Mouse (Mus musculus) forebrain, embryonic 14.5 days (tissue): ENCODE results near the gene Ttll1. TPM values are rescaled to one million over a fixed set of nuclear protein-coding genes. Genes with fewer than 3 reads are reported as not detected.
"Not testable (repeated sequence)": the region's sequence is repeated elsewhere in the genome, so short reads cannot be mapped to it uniquely, and the experiment has no call there.

ENCODE experiments used
- ATAC-seq: fragments of 200-750 bp; cut with Nextera tagmentation; 2 replicates; pipeline ENCODE4 v1.8.0; 2017; ENCODE audit warnings: mild to moderate bottlenecking, moderate library complexity
- DNase-seq: peaks from one replicate; pipeline ENCODE4 v3.0.0-alpha.2; 2015; ENCODE audit warnings: low spot score
- H3K27ac ChIP-seq: fragments of 300-500 bp; sonication (generic); 2 replicates; pipeline ENCODE4 v1.5.1; 2014; ENCODE audit warnings: low read depth, mild to moderate bottlenecking, control low read depth, low read length, moderate library complexity
- H3K27me3 ChIP-seq: fragments of 300-500 bp; sonication (generic); replicated peaks from 2 replicates; pipeline ENCODE4 v1.6.1; 2014; ENCODE audit warnings: low read length, control low read depth, mixed read lengths; ENCODE audit not compliant: control insufficient read depth, insufficient read depth
- H3K36me3 ChIP-seq: fragments of 300-500 bp; sonication (generic); 2 replicates; pipeline ENCODE4 v1.6.1; 2014; ENCODE audit warnings: low read length, control low read depth; ENCODE audit not compliant: control insufficient read depth, insufficient read depth
- H3K4me1 ChIP-seq: fragments of 300-500 bp; sonication (generic); 2 replicates; pipeline ENCODE4 v1.6.1; 2014; ENCODE audit warnings: antibody characterized with exemption, low read length, control low read depth; ENCODE audit not compliant: control insufficient read depth, insufficient read depth
- H3K4me2 ChIP-seq: fragments of 300-500 bp; sonication (generic); 2 replicates; pipeline ENCODE4 v1.6.1; 2014; ENCODE audit warnings: mild to moderate bottlenecking, control low read depth, low read length
- H3K4me3 ChIP-seq: fragments of 300-500 bp; sonication (generic); 2 replicates; pipeline ENCODE4 v1.5.1; 2014; ENCODE audit warnings: low read depth, low read length, control low read depth
- H3K9ac ChIP-seq: fragments of 300-500 bp; sonication (generic); 2 replicates; pipeline ENCODE4 v1.6.1; 2014; ENCODE audit warnings: mild to moderate bottlenecking, low read length, control low read depth, moderate library complexity
- H3K9me3 ChIP-seq: fragments of 300-500 bp; sonication (generic); replicated peaks from 2 replicates; pipeline ENCODE4 v1.6.1; 2016; ENCODE audit warnings: low read length, control low read depth, mixed read lengths; ENCODE audit not compliant: control insufficient read depth
- WGBS: fragments of 180-500 bp; shearing (Covaris S2); extraction: QIAGEN DNeasy Blood & Tissue Kit; methylation state at CpG from one replicate; pipeline ENCODE4 v1.1.7; 2014; 5-methylcytosine and 5-hydroxymethylcytosine counted together
- polyA plus RNA-seq: library from polyadenylated mRNA; unstranded; fragments of >200 nt; fragmentation: Nextera tagmentation; extraction: Ambion mirVana; gene quantifications from 2 replicates; pipeline ENCODE4 v1.2.1, GENCODE M21; 2014

The Ttll1 gene
- polyA plus RNA-seq, 1 experiment from 2014 or later, result 35.5 TPM

DNA sequence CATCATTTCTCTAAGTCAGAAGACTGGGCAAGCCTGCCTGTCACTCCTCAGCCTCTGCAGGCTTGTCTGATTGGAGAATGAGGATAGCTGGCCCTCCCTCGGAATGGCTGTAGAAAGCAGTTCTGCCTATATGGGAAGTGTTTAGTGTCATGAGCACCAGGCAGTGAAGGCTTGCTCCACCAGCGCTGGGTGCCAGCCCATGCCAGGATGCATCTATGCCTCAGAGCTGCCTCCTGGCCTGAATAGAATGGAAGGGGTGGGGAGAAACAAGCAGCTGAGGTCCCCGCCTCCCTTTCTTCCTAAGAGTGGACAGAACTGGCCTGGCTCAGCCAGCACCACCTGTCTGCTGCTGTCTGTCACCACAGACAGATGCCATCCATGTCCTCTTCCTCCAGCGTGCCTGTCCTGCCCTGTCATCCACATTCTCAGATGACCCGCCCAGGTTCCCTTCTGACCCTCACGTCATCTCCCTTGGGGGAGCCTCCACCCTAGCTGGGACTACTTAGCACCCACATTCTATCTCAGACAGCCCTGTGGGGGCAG lies 41.3 kb downstream of the Ttll1 start:
- no peak overlapping the region for H3K4me2 ChIP-seq
- no peak for DNase-seq
- no peaks in the 10 kb centered on the region for H3K9me3 ChIP-seq
- H3K36me3 ChIP-seq, result no peaks in the 10 kb centered on the region
- 64% methylated on average over 6 of the region's 6 CpGs for WGBS
- no peaks in the 10 kb centered on the region for H3K27me3 ChIP-seq
- no peak for ATAC-seq
- no peaks in the 10 kb centered on the region for H3K4me1 ChIP-seq
- H3K4me3 ChIP-seq, result no peak overlapping the region
- no peak overlapping the region for H3K27ac ChIP-seq
- H3K9ac ChIP-seq, result no peak overlapping the region

DNA sequence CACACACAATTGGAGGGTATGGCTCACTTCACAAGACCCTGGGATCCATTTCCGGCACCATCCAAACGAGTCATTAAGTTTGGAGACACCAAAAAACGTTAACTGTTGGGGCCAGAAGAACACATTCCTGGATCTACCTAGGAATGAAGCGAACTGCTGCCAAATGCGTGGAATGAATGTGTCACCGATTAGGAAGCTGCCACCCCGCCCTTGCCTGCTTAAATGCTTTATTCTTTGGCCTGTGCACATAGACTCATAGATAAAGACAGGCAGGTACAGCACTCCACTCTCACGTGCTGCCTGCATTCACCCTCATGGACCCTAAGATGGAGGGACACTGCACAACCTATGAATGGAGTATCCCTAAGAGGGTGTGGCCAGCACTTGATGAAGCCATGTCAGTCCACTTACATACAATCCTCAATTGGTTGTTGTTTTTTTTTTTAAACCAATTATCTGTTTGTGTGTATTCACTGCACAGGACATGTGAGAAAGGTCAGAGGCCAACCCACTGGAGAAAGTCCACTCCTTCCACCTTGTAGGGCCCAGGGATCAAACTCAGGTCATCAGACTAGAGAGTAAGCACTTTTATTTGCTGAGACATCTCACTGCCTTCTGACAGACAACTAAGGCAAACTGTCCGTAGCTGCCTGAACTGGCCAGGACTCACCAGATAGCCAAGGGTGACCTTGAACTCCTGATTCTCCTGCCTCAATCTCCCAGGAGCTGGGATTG lies 43.3 kb downstream of the Ttll1 start:
- Histone ChIP-seq H3K9ac (no peak overlapping the region), H3K27me3 (no peaks in the 10 kb centered on the region), H3K4me3 (no peak overlapping the region), H3K9me3 (no peaks in the 10 kb centered on the region), H3K4me1 (peaks cover 9% of the 10 kb centered on the region; the same call in 1 of the 2 replicates), H3K36me3 (no peaks in the 10 kb centered on the region), H3K4me2 (no peak overlapping the region), H3K27ac (no peak overlapping the region)
- DNase-seq (no peak), ATAC-seq (no peak)
- 86% methylated on average over 9 of the region's 9 CpGs for WGBS

DNA sequence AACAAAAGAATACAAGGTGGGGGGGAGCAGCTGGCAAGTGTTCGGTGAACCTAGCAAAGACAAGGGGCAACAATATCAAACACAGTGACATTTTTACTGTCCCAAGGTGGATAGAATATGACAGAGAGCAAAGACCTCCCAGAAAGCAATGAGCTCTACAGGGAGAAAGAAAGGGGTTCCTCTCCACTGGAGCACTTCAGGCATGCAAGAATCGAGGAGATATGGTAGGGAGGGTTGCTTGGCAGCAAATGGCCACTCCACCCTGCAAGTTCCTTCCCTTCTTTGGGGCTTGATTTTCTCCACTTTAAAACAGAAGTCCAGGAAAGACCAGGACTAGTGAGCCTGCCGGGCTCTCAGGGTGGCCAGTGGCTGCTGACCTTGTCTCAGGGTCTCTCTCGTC lies 44.4 kb downstream of the Ttll1 start:
- no peak overlapping the region for H3K4me2 ChIP-seq
- 82% methylated on average over 4 of the region's 4 CpGs for WGBS
- no peak for ATAC-seq

DNA sequence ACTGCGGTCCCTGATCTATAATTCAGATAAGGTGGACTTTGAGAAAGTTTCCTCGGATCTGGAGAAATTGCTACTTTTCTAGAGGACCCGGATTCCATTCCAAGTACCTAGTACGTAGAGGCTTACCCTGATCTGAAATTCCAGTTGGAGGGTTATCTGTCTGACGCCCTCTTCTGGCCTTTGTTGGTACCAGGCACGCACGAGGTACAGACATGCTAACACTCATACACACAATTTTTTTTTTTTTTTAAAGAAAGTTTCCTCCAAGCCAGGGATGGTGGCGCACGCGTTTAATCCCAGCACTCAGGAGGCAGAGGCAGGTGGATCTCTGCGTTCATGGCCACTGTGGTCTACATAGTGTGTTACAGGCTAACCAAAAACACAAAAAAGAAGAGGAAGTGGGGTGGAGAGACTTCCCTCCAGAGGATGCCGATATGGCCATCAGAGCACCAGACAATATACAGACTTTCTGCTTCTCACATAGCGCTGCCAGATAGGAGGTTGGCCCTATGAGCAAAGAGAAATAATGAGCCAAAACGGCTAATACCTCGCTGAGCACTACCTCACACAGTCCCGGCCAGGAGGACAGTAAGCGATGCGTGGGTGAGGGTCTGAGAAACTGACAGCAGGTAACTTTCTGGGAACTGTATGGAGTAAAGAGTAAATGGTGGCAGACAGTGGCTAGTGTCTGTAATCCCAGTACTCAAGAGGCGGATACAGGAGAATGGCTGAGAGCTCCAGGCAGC lies 45.6 kb downstream of the Ttll1 start:
- ATAC-seq (peak; percentile 40), DNase-seq (no peak)
- H3K4me2 ChIP-seq, result peak overlapping the region; percentile 90
- peaks cover 9% of the 10 kb centered on the region; the same call in 1 of the 2 replicates for H3K4me1 ChIP-seq
- H3K4me3 ChIP-seq, result peak overlapping the region; percentile 66
- H3K9me3 ChIP-seq, result no peaks in the 10 kb centered on the region
- H3K27me3 ChIP-seq, result no peaks in the 10 kb centered on the region
- 78% methylated on average over 19 of the region's 19 CpGs for WGBS
- H3K36me3 ChIP-seq, result no peaks in the 10 kb centered on the region
- no peak overlapping the region for H3K9ac ChIP-seq
- no peak overlapping the region for H3K27ac ChIP-seq

More for the DNA sequence above, 44.4 kb downstream of the Ttll1 start:
- no peaks in the 10 kb centered on the region for H3K9me3 ChIP-seq
- no peaks in the 10 kb centered on the region for H3K27me3 ChIP-seq
- H3K27ac ChIP-seq, result no peak overlapping the region
- H3K36me3 ChIP-seq, result no peaks in the 10 kb centered on the region
- peaks cover 9% of the 10 kb centered on the region; the same call in 1 of the 2 replicates for H3K4me1 ChIP-seq
- no peak overlapping the region for H3K4me3 ChIP-seq
- DNase-seq, result no peak
- no peak overlapping the region for H3K9ac ChIP-seq

DNA sequence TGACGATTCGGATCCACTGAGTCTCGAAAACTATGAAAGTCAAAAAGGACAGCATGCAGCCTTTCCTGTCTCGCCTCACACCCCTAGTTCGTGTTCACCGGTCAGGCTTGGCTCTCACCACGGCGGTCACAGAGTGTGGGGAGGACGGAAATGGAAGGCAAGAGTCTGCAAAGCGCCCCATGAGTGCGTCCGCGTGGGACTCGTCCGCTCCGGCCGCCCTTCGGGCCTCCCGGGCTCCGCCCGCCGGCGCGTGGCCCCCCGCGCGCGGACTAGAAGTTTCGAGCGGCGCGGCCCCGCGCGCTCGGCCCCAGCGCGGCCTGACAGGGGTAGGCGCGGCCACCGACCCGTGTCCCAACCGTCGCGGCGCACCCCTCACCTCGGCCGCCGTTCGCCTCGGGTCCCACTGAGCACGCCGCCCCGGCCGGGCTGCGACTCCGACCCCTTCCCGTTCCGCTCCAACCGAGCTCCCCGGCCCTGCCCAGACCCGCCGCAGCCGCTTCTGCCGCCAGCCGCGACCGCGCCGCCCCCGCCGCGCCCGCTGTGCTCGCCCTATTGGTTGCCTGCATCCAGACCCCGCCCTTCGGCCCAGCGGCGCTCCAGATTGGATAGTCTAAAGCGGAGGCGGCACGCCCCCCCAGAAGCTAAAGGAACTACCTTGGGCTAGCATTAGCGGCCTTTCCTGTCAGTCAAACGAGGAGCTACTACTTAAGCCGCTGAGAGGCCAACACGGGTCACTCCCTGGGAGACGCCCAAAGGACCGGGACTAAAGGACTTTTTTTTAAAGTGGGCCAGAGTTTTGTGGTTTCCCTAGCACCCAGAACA lies 46.4 kb downstream of the Ttll1 start, which contains the start of gene Pacsin2:
TSS of gene Pacsin2 (minus strand) at position 524 of the 822 bp plus-strand sequence.
- Histone ChIP-seq H3K9ac (peak within 1 kb of the TSS; percentile 77), H3K36me3 (no peaks in the 10 kb centered on the region), H3K9me3 (no peaks in the 10 kb centered on the region), H3K27ac (no peak within 1 kb of the TSS), H3K4me3 (peak within 1 kb of the TSS; percentile 66), H3K27me3 (no peaks in the 10 kb centered on the region), H3K4me1 (peaks cover 9% of the 10 kb centered on the region; the same call in 1 of the 2 replicates), H3K4me2 (peak within 1 kb of the TSS; percentile 90)
- ATAC-seq (peak; percentile 100), DNase-seq (peak; percentile 98)
- under 1% methylated on average over 71 of the region's 88 CpGs for WGBS

DNA sequence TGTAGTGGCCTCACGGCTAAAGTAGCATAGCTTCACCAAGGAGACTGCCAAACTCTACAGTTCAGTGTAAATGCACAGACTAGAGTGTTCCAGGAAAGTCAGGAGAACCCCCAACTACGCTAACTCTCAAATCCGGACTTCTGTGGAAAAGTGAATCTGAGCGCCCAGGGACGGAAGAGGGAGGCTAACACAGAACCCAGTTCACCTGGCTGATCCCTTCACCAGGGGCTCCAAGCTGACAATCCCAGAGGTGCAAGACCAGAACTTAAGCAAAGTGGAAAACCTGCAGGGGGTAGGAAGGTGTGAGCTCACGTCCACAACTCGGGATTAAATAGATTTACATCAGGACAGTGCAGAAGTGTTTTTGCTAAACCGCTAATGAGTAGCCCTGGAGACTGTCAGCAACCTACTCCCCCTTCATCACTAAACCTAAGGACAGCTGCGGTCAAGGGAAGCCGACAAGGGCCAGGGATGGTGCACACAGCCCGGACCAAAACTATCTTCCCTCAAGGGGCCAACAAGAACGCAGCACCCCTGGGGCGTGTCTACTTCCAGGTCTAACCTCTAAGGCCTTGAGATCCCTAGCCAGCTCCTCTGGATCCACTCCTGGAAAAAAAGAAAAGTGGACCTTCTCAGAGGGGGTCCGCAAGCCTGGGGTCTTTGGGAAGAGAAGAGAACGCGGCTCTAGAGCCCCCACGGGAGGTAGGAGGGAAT lies 47.2 kb downstream of the Ttll1 start:
- ATAC-seq (no peak), DNase-seq (peak; percentile 19)
- no peaks in the 10 kb centered on the region for H3K9me3 ChIP-seq
- peak overlapping the region; percentile 66 for H3K4me3 ChIP-seq
- H3K4me2 ChIP-seq, result peak overlapping the region; percentile 90
- no peaks in the 10 kb centered on the region for H3K27me3 ChIP-seq
- H3K36me3 ChIP-seq, result no peaks in the 10 kb centered on the region
- peak overlapping the region; percentile 77 for H3K9ac ChIP-seq
- no peak overlapping the region for H3K27ac ChIP-seq
- 9% methylated on average over 17 of the region's 17 CpGs for WGBS
- peaks cover 9% of the 10 kb centered on the region; the same call in 1 of the 2 replicates for H3K4me1 ChIP-seq

DNA sequence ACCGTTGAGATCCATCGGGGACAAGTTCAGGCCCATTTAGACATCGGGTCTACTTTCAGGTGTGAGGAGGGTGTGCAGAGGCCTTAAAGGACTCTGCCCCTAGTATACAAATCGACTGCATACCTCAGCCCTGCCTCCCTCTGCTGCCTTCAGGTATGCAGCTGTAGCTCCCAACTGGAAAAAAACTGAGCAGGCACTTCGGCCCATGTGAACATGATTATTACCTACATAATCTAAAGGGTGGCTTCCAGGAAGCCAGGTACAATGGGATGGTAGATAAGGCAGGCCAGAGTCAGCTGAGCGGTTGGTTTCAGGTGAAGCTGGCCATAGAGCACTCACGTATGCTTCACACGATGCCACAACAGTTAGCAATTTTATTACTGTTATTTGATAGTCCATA lies 48.3 kb downstream of the Ttll1 start:
- not testable (repeated sequence) for DNase-seq, H3K9ac ChIP-seq, H3K4me3 ChIP-seq, H3K4me2 ChIP-seq, H3K36me3 ChIP-seq, ATAC-seq, H3K27me3 ChIP-seq, H3K27ac ChIP-seq, H3K4me1 ChIP-seq, H3K9me3 ChIP-seq
- WGBS, result 94% methylated on average over 8 of the region's 8 CpGs

DNA sequence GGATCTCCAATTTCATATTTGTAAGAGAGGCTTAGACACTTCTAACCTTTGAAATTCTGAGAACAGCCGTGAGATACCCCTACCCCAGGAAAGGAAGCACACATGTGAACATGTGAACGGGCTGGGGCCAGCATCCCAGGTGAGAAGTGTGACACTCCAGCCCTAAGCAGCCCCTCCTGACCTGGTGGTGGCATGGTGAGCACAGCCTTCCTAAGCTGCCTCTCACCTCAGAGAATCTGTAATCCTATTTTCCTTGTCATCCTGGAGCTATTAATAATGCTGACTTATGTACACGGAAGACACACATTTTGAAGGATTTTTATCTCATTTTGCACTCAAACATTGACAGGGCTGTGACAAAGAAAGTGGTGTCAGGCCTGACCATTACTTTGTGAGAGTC lies 49.8 kb downstream of the Ttll1 start:
- DNase-seq, result no peak
- H3K27ac ChIP-seq, result no peak overlapping the region
- H3K9me3 ChIP-seq, result no peaks in the 10 kb centered on the region
- H3K4me3 ChIP-seq, result no peak overlapping the region
- H3K27me3 ChIP-seq, result no peaks in the 10 kb centered on the region
- WGBS, result 92% methylated on average over 3 of the region's 3 CpGs
- H3K36me3 ChIP-seq, result no peaks in the 10 kb centered on the region
- no peak overlapping the region for H3K9ac ChIP-seq
- no peak overlapping the region for H3K4me2 ChIP-seq
- no peak for ATAC-seq
- peaks cover 9% of the 10 kb centered on the region; the same call in 1 of the 2 replicates for H3K4me1 ChIP-seq
